Mouse (Mus musculus) adrenal gland, postnatal 4 days (tissue): ENCODE results near the gene Pop7. TPM values are rescaled to one million over a fixed set of nuclear protein-coding genes. Genes with fewer than 3 reads are reported as not detected.

ENCODE experiments used
- DNase-seq, 2 experiments: peaks; one replicate each; pipeline ENCODE4 v3.0.0; 2021 to 2022; ENCODE audit warnings: low spot score in 2 of 2, mixed read lengths in 2 of 2
- long read RNA-seq, 2 experiments: library from polyadenylated mRNA; stranded (forward); transcript quantifications; one replicate each; pipeline ENCODE4 v2.0.0; 2021
- total RNA-seq, 2 experiments: library from RNA; stranded (reverse); gene quantifications; 2 replicates each; pipeline ENCODE4 v1.2.3; 2021

The Pop7 gene
- total RNA-seq: 10 to 100 TPM; 26.5 to 26.9 TPM
- long read RNA-seq, experiment 1, transcript Pop7-202 (1 exons, 988 nt): major isoform, 15 of 29 reads
- long read RNA-seq, experiment 1, transcript Pop7-201 (2 exons, 881 nt): minor isoform, 14 of 29 reads
- long read RNA-seq, experiment 1, partial matches to known transcripts: 0 of 29 reads
- long read RNA-seq, experiment 1, other reads (novel, unspliced or antisense): 0 of 29 reads
- long read RNA-seq, experiment 2, transcript Pop7-201 (2 exons, 881 nt): major isoform, 19 of 28 reads
- long read RNA-seq, experiment 2, transcript Pop7-202 (1 exons, 988 nt): minor isoform, 9 of 28 reads
- long read RNA-seq, experiment 2, partial matches to known transcripts: 0 of 28 reads
- long read RNA-seq, experiment 2, other reads (novel, unspliced or antisense): 0 of 28 reads

GRCm38 (mm10) chr5:137501709-137502666, at the start of gene Pop7:
Pop7 (minus strand) TSS chr5:137502518.
- peak; percentile 98 to 100 for DNase-seq

- no peak for DNase-seq
These were observed 48.8 kb upstream of the Pop7 start for GRCm38 (mm10) chr5:137551119-137551518.

GRCm38 (mm10) chr5:137549840-137550239, 47.5 kb upstream of the Pop7 start:
- no peak for DNase-seq

GRCm38 (mm10) chr5:137545596-137545995, 43.3 kb upstream of the Pop7 start:
- DNase-seq: no peak

GRCm38 (mm10) chr5:137544926-137545325, 42.6 kb upstream of the Pop7 start:
- DNase-seq: no peak

- DNase-seq: no peak
These were observed 39.6 kb upstream of the Pop7 start for GRCm38 (mm10) chr5:137541768-137542540.

GRCm38 (mm10) chr5:137540991-137541390, 38.7 kb upstream of the Pop7 start:
- no peak for DNase-seq

GRCm38 (mm10) chr5:137539291-137539801, 37.0 kb upstream of the Pop7 start:
- DNase-seq: no peak

- DNase-seq: no peak
These were observed 35.1 kb upstream of the Pop7 start for GRCm38 (mm10) chr5:137537461-137537860.

GRCm38 (mm10) chr5:137535318-137535717, 33.0 kb upstream of the Pop7 start:
- DNase-seq: no peak

- DNase-seq: no peak
These were observed 32.4 kb upstream of the Pop7 start for GRCm38 (mm10) chr5:137534762-137535161.

GRCm38 (mm10) chr5:137533117-137533827, 31.0 kb upstream of the Pop7 start, which contains the start of the genes Epo and Gnb2:
Epo (minus strand) TSS chr5:137533242.
Gnb2 (minus strand) TSS chr5:137533510.
- peak; percentile 91 to 98 for DNase-seq

- no peak for DNase-seq
These were observed 30.4 kb upstream of the Pop7 start for GRCm38 (mm10) chr5:137532808-137533116.

GRCm38 (mm10) chr5:137532131-137532807, 30.0 kb upstream of the Pop7 start:
- no peak for DNase-seq

- peak in 1 of 2 experiments; percentile 42 for DNase-seq
These were observed 29.3 kb upstream of the Pop7 start for GRCm38 (mm10) chr5:137531414-137532130.

GRCm38 (mm10) chr5:137530588-137531413, 28.5 kb upstream of the Pop7 start:
- no peak for DNase-seq

GRCm38 (mm10) chr5:137530075-137530474, 27.8 kb upstream of the Pop7 start:
- DNase-seq: no peak
